Mouse (Mus musculus): ENCODE data around the gene Ampd1. TPM values are rescaled to one million over a fixed set of nuclear protein-coding genes. Genes with fewer than 3 reads are reported as not detected.

Gene Ampd1
- total and polyA plus RNA-seq, 3 experiments: 0.49 TPM; not detected in 2

- Histone ChIP-seq H3K27me3 (ENCODE audit: insufficient read depth, low read length) (peaks cover 46% of the 10 kb centered on the region), H3K4me3 (ENCODE audit: low read depth, low read length) (no peak overlapping the region), H3K36me3 (replicated peaks) (no peaks in the 10 kb centered on the region), H3K4me1 (ENCODE audit: insufficient read depth, low read depth, low read length) (no peaks in the 10 kb centered on the region), H3K9me3 (replicated peaks) (no peaks in the 10 kb centered on the region)
- ATAC-seq (ENCODE audit: extremely low read depth, insufficient number of reproducible peaks, low FRiP score, poor library complexity, severe bottlenecking) (no peak), DNase-seq (ENCODE audit: low spot score) (no peak)
- no peak for TF ChIP-seq TAL1 (conservative IDR thresholded peaks at IDR 0.05; ENCODE audit: low read depth, low read length)
- no peak for TF ChIP-seq POLR2AphosphoS5 (IDR thresholded peaks at IDR 0.05; ENCODE audit: insufficient replicate concordance, low read depth, low read length)
These were observed 7.2 kb downstream of the Ampd1 start for GRCm38 (mm10) chr3:103081051-103081450.

- DNase-seq (ENCODE audit: low spot score): no peak
- Histone ChIP-seq H3K27me3 (ENCODE audit: insufficient read depth, low read length) (peaks cover 48% of the 10 kb centered on the region), H3K4me1 (ENCODE audit: insufficient read depth, low read depth, low read length) (no peaks in the 10 kb centered on the region), H3K4me3 (ENCODE audit: low read depth, low read length) (no peak overlapping the region), H3K9me3 (replicated peaks) (no peaks in the 10 kb centered on the region), H3K36me3 (replicated peaks) (no peaks in the 10 kb centered on the region)
- no peak for TF ChIP-seq CTCF (IDR thresholded peaks at IDR 0.05; ENCODE audit: low read depth, low read length)
- no peak for TF ChIP-seq TAL1 (conservative IDR thresholded peaks at IDR 0.05; ENCODE audit: low read depth, low read length)
- TF ChIP-seq POLR2AphosphoS5 (IDR thresholded peaks at IDR 0.05; ENCODE audit: insufficient replicate concordance, low read depth, low read length): no peak
- no peak for TF ChIP-seq GATA1 (IDR thresholded peaks at IDR 0.05; ENCODE audit: borderline replicate concordance, low read length)
- no peak for TF ChIP-seq GATA2 (IDR thresholded peaks at IDR 0.05; ENCODE audit: borderline replicate concordance, low read depth, low read length)
- no peak for ATAC-seq (ENCODE audit: extremely low read depth, insufficient number of reproducible peaks, low FRiP score, poor library complexity, severe bottlenecking)
These were observed 8.1 kb downstream of the Ampd1 start for GRCm38 (mm10) chr3:103081861-103082453.

GRCm38 (mm10) chr3:103082761-103083160 lies 8.9 kb downstream of the Ampd1 start:
- no peaks in the 10 kb centered on the region for H3K36me3 ChIP-seq (replicated peaks)
- H3K9me3 ChIP-seq (replicated peaks): no peaks in the 10 kb centered on the region
- H3K4me1 ChIP-seq (ENCODE audit: insufficient read depth, low read depth, low read length): no peaks in the 10 kb centered on the region
- peaks cover 48% of the 10 kb centered on the region for H3K27me3 ChIP-seq (ENCODE audit: insufficient read depth, low read length)
- no peak for DNase-seq (ENCODE audit: low spot score)
- no peak overlapping the region for H3K4me3 ChIP-seq (ENCODE audit: low read depth, low read length)
- ATAC-seq (ENCODE audit: extremely low read depth, insufficient number of reproducible peaks, low FRiP score, poor library complexity, severe bottlenecking): no peak
- no peak for TF ChIP-seq CTCF (IDR thresholded peaks at IDR 0.05; ENCODE audit: low read depth, low read length)
- TF ChIP-seq GATA1 (IDR thresholded peaks at IDR 0.05; ENCODE audit: borderline replicate concordance, low read length): no peak
- no peak for TF ChIP-seq POLR2AphosphoS5 (IDR thresholded peaks at IDR 0.05; ENCODE audit: insufficient replicate concordance, low read depth, low read length)

GRCm38 (mm10) chr3:103085986-103086385 lies 12.2 kb downstream of the Ampd1 start:
- Histone ChIP-seq H3K27me3 (ENCODE audit: insufficient read depth, low read length) (peaks cover 42% of the 10 kb centered on the region), H3K4me3 (ENCODE audit: low read depth, low read length) (no peak overlapping the region), H3K4me1 (ENCODE audit: insufficient read depth, low read depth, low read length) (no peaks in the 10 kb centered on the region), H3K36me3 (replicated peaks) (no peaks in the 10 kb centered on the region), H3K9me3 (replicated peaks) (no peaks in the 10 kb centered on the region)
- no peak for ATAC-seq (ENCODE audit: extremely low read depth, insufficient number of reproducible peaks, low FRiP score, poor library complexity, severe bottlenecking)
- TF ChIP-seq TAL1 (conservative IDR thresholded peaks at IDR 0.05; ENCODE audit: low read depth, low read length): no peak
- no peak for TF ChIP-seq GATA1 (IDR thresholded peaks at IDR 0.05; ENCODE audit: borderline replicate concordance, low read length)
- TF ChIP-seq POLR2AphosphoS5 (IDR thresholded peaks at IDR 0.05; ENCODE audit: insufficient replicate concordance, low read depth, low read length): no peak
- TF ChIP-seq CTCF (IDR thresholded peaks at IDR 0.05; ENCODE audit: low read depth, low read length): no peak
- DNase-seq (ENCODE audit: low spot score): no peak

GRCm38 (mm10) chr3:103091753-103092152 lies 17.9 kb downstream of the Ampd1 start:
- TF ChIP-seq POLR2AphosphoS5 (IDR thresholded peaks at IDR 0.05; ENCODE audit: insufficient replicate concordance, low read depth, low read length) (no peak), CTCF (IDR thresholded peaks at IDR 0.05; ENCODE audit: low read depth, low read length) (no peak)
- ATAC-seq (ENCODE audit: extremely low read depth, insufficient number of reproducible peaks, low FRiP score, poor library complexity, severe bottlenecking) (no peak), DNase-seq (ENCODE audit: low spot score) (no peak)
- Histone ChIP-seq H3K36me3 (replicated peaks) (no peaks in the 10 kb centered on the region), H3K27me3 (ENCODE audit: insufficient read depth, low read length) (peaks cover 22% of the 10 kb centered on the region; the same call in 1 of the 2 replicates), H3K4me1 (ENCODE audit: insufficient read depth, low read depth, low read length) (peaks cover 4% of the 10 kb centered on the region; the same call in 1 of the 2 replicates), H3K9me3 (replicated peaks) (no peaks in the 10 kb centered on the region), H3K4me3 (ENCODE audit: low read depth, low read length) (no peak overlapping the region)

GRCm38 (mm10) chr3:103098662-103099061 lies 24.8 kb downstream of the Ampd1 start:
- Histone ChIP-seq H3K36me3 (replicated peaks) (no peaks in the 10 kb centered on the region), H3K4me3 (ENCODE audit: low read depth, low read length) (no peak overlapping the region), H3K27me3 (ENCODE audit: insufficient read depth, low read length) (peaks cover 18% of the 10 kb centered on the region), H3K9me3 (replicated peaks) (no peaks in the 10 kb centered on the region), H3K4me1 (ENCODE audit: insufficient read depth, low read depth, low read length) (peaks cover 18% of the 10 kb centered on the region)
- TF ChIP-seq GATA2 (IDR thresholded peaks at IDR 0.05; ENCODE audit: borderline replicate concordance, low read depth, low read length) (no peak), CTCF (IDR thresholded peaks at IDR 0.05; ENCODE audit: low read depth, low read length) (no peak), POLR2AphosphoS5 (IDR thresholded peaks at IDR 0.05; ENCODE audit: insufficient replicate concordance, low read depth, low read length) (no peak), TAL1 (conservative IDR thresholded peaks at IDR 0.05; ENCODE audit: low read depth, low read length) (no peak), GATA1 (IDR thresholded peaks at IDR 0.05; ENCODE audit: borderline replicate concordance, low read length) (no peak)
- DNase-seq (ENCODE audit: low spot score) (no peak), ATAC-seq (ENCODE audit: extremely low read depth, insufficient number of reproducible peaks, low FRiP score, poor library complexity, severe bottlenecking) (no peak)

GRCm38 (mm10) chr3:103099667-103100066 lies 25.9 kb downstream of the Ampd1 start:
- no peaks in the 10 kb centered on the region for H3K9me3 ChIP-seq (replicated peaks)
- H3K27me3 ChIP-seq (ENCODE audit: insufficient read depth, low read length): peaks cover 14% of the 10 kb centered on the region
- DNase-seq (ENCODE audit: low spot score) (no peak), ATAC-seq (ENCODE audit: extremely low read depth, insufficient number of reproducible peaks, low FRiP score, poor library complexity, severe bottlenecking) (no peak)
- no peak for TF ChIP-seq GATA1 (IDR thresholded peaks at IDR 0.05; ENCODE audit: borderline replicate concordance, low read length)
- peaks cover 18% of the 10 kb centered on the region for H3K4me1 ChIP-seq (ENCODE audit: insufficient read depth, low read depth, low read length)
- H3K36me3 ChIP-seq (replicated peaks): no peaks in the 10 kb centered on the region
- H3K4me3 ChIP-seq (ENCODE audit: low read depth, low read length): no peak overlapping the region

Data from G1E (cell line).